Mouse (Mus musculus) CD8-positive naive resting alpha-beta T cell, adult 2 months (primary cell): ENCODE measurements around the gene Serinc3.
"Not testable (repeated sequence)": the region's sequence is repeated elsewhere in the genome, so short reads cannot be mapped to it uniquely, and the experiment has no call there.

ENCODE experiments used
- DNase-seq, 2 experiments: peaks; one replicate each; pipeline ENCODE4 v3.0.0; 2022; ENCODE audit warnings: low read depth in 2 of 2, low spot score in 2 of 2

Gene Serinc3

GRCm38 (mm10) chr2:163631715-163632114 is 13.2 kb downstream of the Serinc3 start:
- no peak for DNase-seq

- DNase-seq = no peak
Observed at GRCm38 (mm10) chr2:163631223-163631622, 13.7 kb downstream of the Serinc3 start.

- DNase-seq = not testable (repeated sequence)
Observed at GRCm38 (mm10) chr2:163621401-163621800, 23.5 kb downstream of the Serinc3 start.

GRCm38 (mm10) chr2:163620451-163620850 is 24.5 kb downstream of the Serinc3 start:
- no peak for DNase-seq

- no peak for DNase-seq
Observed at GRCm38 (mm10) chr2:163617874-163618273, 27.1 kb downstream of the Serinc3 start.

- DNase-seq = no peak
Observed at GRCm38 (mm10) chr2:163617232-163617863, 27.6 kb downstream of the Serinc3 start.

- no peak for DNase-seq
Observed at GRCm38 (mm10) chr2:163616652-163617227, 28.2 kb downstream of the Serinc3 start.

- no peak for DNase-seq
Observed at GRCm38 (mm10) chr2:163615906-163616651, 28.9 kb downstream of the Serinc3 start.

GRCm38 (mm10) chr2:163615401-163615800 is 29.5 kb downstream of the Serinc3 start:
- no peak for DNase-seq

- no peak for DNase-seq
Observed at GRCm38 (mm10) chr2:163613990-163614389, 30.9 kb downstream of the Serinc3 start.

GRCm38 (mm10) chr2:163613206-163613605 is 31.7 kb downstream of the Serinc3 start:
- no peak for DNase-seq

- no peak for DNase-seq
Observed at GRCm38 (mm10) chr2:163611176-163611575, 33.8 kb downstream of the Serinc3 start.

GRCm38 (mm10) chr2:163609281-163609975 is 35.5 kb downstream of the Serinc3 start:
- DNase-seq = no peak

- no peak for DNase-seq
Observed at GRCm38 (mm10) chr2:163608008-163608407, 36.9 kb downstream of the Serinc3 start.

GRCm38 (mm10) chr2:163606161-163606560 is 38.8 kb downstream of the Serinc3 start:
- no peak for DNase-seq

- DNase-seq = peak; percentile 83 to 86
Observed at GRCm38 (mm10) chr2:163602101-163602971, 42.6 kb downstream of the Serinc3 start, which contains the start of gene Ttpal. Gene Ttpal (plus strand): TSS chr2:163602314.

- DNase-seq = no peak
Observed at GRCm38 (mm10) chr2:163601712-163602100, 43.2 kb downstream of the Serinc3 start.

- no peak for DNase-seq
Observed at GRCm38 (mm10) chr2:163601066-163601465, 43.9 kb downstream of the Serinc3 start.

GRCm38 (mm10) chr2:163599226-163599625 is 45.7 kb downstream of the Serinc3 start:
- DNase-seq = peak; percentile 65 to 76

- peak; percentile 34 to 54 for DNase-seq
Observed at GRCm38 (mm10) chr2:163597661-163598060, 47.3 kb downstream of the Serinc3 start.

GRCm38 (mm10) chr2:163596873-163597155 is 48.1 kb downstream of the Serinc3 start:
- no peak for DNase-seq
